Mouse (Mus musculus): ENCODE results near the gene Slc1a6. TPM values are rescaled to one million over a fixed set of nuclear protein-coding genes. Genes with fewer than 3 reads are reported as not detected.

Gene Slc1a6
- polyA plus RNA-seq, 1 experiment: not detected

GRCm38 (mm10) chr10:78748161-78748560 is 32.1 kb upstream of the Slc1a6 start:
- no peak for TF ChIP-seq USF1 (IDR thresholded peaks at IDR 0.05; ENCODE audit: low read depth)
- no peak for TF ChIP-seq MYOG (IDR thresholded peaks at IDR 0.05; ENCODE audit: control insufficient read depth, extremely low read depth, insufficient read length)
- TF ChIP-seq CTCF (IDR thresholded peaks at IDR 0.05; ENCODE audit: control insufficient read depth, insufficient read depth, insufficient read length): no peak
- no peak for TF ChIP-seq MAX (IDR thresholded peaks at IDR 0.05)
- no peak for TF ChIP-seq MYOD1 (IDR thresholded peaks at IDR 0.05; ENCODE audit: control insufficient read depth, insufficient read length, low read depth)
- TF ChIP-seq CEBPB (IDR thresholded peaks at IDR 0.05; ENCODE audit: low read depth): no peak
- TF ChIP-seq FOSL1 (IDR thresholded peaks at IDR 0.05; ENCODE audit: insufficient read depth, low read length, poor library complexity, severe bottlenecking): no peak
- H3K27me3 ChIP-seq (ENCODE audit: control insufficient read depth, insufficient read depth, insufficient read length): peaks cover 9% of the 10 kb centered on the region
- no peak overlapping the region for H3K4me3 ChIP-seq (ENCODE audit: insufficient read depth, poor library complexity, severe bottlenecking)
- H3ac ChIP-seq (ENCODE audit: control insufficient read depth, insufficient read length, low read depth): no peak overlapping the region
- H3K79me3 ChIP-seq (ENCODE audit: low read depth): no peaks in the 10 kb centered on the region
- H3K79me2 ChIP-seq (ENCODE audit: control insufficient read depth, insufficient read depth): no peaks in the 10 kb centered on the region
- no peaks in the 10 kb centered on the region for H3K36me3 ChIP-seq (ENCODE audit: control insufficient read depth, insufficient read depth)

- Histone ChIP-seq H3K27me3 (ENCODE audit: control insufficient read depth, insufficient read depth, insufficient read length) (peaks cover 9% of the 10 kb centered on the region), H3K79me2 (ENCODE audit: control insufficient read depth, insufficient read depth) (no peaks in the 10 kb centered on the region), H3K36me3 (ENCODE audit: control insufficient read depth, insufficient read depth) (no peaks in the 10 kb centered on the region), H3K4me3 (ENCODE audit: insufficient read depth, poor library complexity, severe bottlenecking) (no peak overlapping the region), H3K79me3 (ENCODE audit: low read depth) (no peaks in the 10 kb centered on the region), H3ac (ENCODE audit: control insufficient read depth, insufficient read length, low read depth) (no peak overlapping the region)
- TF ChIP-seq CEBPB (IDR thresholded peaks at IDR 0.05; ENCODE audit: low read depth): no peak
- TF ChIP-seq FOSL1 (IDR thresholded peaks at IDR 0.05; ENCODE audit: insufficient read depth, low read length, poor library complexity, severe bottlenecking): no peak
- TF ChIP-seq MYOG (IDR thresholded peaks at IDR 0.05; ENCODE audit: control insufficient read depth, extremely low read depth, insufficient read length): no peak
- TF ChIP-seq USF1 (IDR thresholded peaks at IDR 0.05; ENCODE audit: low read depth): no peak
Measured at GRCm38 (mm10) chr10:78748946-78749345, 31.4 kb upstream of the Slc1a6 start.

- no peaks in the 10 kb centered on the region for H3K79me2 ChIP-seq (ENCODE audit: control insufficient read depth, insufficient read depth)
- no peaks in the 10 kb centered on the region for H3K79me3 ChIP-seq (ENCODE audit: low read depth)
- H3K36me3 ChIP-seq (ENCODE audit: control insufficient read depth, insufficient read depth): no peaks in the 10 kb centered on the region
- peaks cover 9% of the 10 kb centered on the region for H3K27me3 ChIP-seq (ENCODE audit: control insufficient read depth, insufficient read depth, insufficient read length)
- H3K4me3 ChIP-seq (ENCODE audit: insufficient read depth, poor library complexity, severe bottlenecking): no peak within 1 kb of the TSS
- no peak within 1 kb of the TSS for H3ac ChIP-seq (ENCODE audit: control insufficient read depth, insufficient read length, low read depth)
- TF ChIP-seq MYOD1 (IDR thresholded peaks at IDR 0.05; ENCODE audit: control insufficient read depth, insufficient read length, low read depth) (no peak), MAX (IDR thresholded peaks at IDR 0.05) (no peak), FOSL1 (IDR thresholded peaks at IDR 0.05; ENCODE audit: insufficient read depth, low read length, poor library complexity, severe bottlenecking) (no peak), CEBPB (IDR thresholded peaks at IDR 0.05; ENCODE audit: low read depth) (no peak), MYOG (IDR thresholded peaks at IDR 0.05; ENCODE audit: control insufficient read depth, extremely low read depth, insufficient read length) (no peak), USF1 (IDR thresholded peaks at IDR 0.05; ENCODE audit: low read depth) (no peak), CTCF (IDR thresholded peaks at IDR 0.05; ENCODE audit: control insufficient read depth, insufficient read depth, insufficient read length) (no peak)
Measured at GRCm38 (mm10) chr10:78752452-78753191, 27.7 kb upstream of the Slc1a6 start, which contains the start of gene Ccdc105. Gene Ccdc105 (minus strand): TSS chr10:78753065.

- H3ac ChIP-seq (ENCODE audit: control insufficient read depth, insufficient read length, low read depth): no peak overlapping the region
- no peaks in the 10 kb centered on the region for H3K79me2 ChIP-seq (ENCODE audit: control insufficient read depth, insufficient read depth)
- no peak for TF ChIP-seq MYOD1 (IDR thresholded peaks at IDR 0.05; ENCODE audit: control insufficient read depth, insufficient read length, low read depth)
- peak; percentile 35 for TF ChIP-seq CTCF (IDR thresholded peaks at IDR 0.05; ENCODE audit: control insufficient read depth, insufficient read depth, insufficient read length)
- peaks cover 9% of the 10 kb centered on the region for H3K27me3 ChIP-seq (ENCODE audit: control insufficient read depth, insufficient read depth, insufficient read length)
- no peaks in the 10 kb centered on the region for H3K36me3 ChIP-seq (ENCODE audit: control insufficient read depth, insufficient read depth)
- H3K4me3 ChIP-seq (ENCODE audit: insufficient read depth, poor library complexity, severe bottlenecking): no peak overlapping the region
- no peaks in the 10 kb centered on the region for H3K79me3 ChIP-seq (ENCODE audit: low read depth)
Measured at GRCm38 (mm10) chr10:78756021-78756420, 24.3 kb upstream of the Slc1a6 start.

- no peaks in the 10 kb centered on the region for H3K36me3 ChIP-seq (ENCODE audit: control insufficient read depth, insufficient read depth)
- H3ac ChIP-seq (ENCODE audit: control insufficient read depth, insufficient read length, low read depth): no peak overlapping the region
- no peaks in the 10 kb centered on the region for H3K79me3 ChIP-seq (ENCODE audit: low read depth)
- H3K4me3 ChIP-seq (ENCODE audit: insufficient read depth, poor library complexity, severe bottlenecking): no peak overlapping the region
- H3K79me2 ChIP-seq (ENCODE audit: control insufficient read depth, insufficient read depth): no peaks in the 10 kb centered on the region
- H3K27me3 ChIP-seq (ENCODE audit: control insufficient read depth, insufficient read depth, insufficient read length): no peaks in the 10 kb centered on the region
- no peak for TF ChIP-seq CTCF (IDR thresholded peaks at IDR 0.05; ENCODE audit: control insufficient read depth, insufficient read depth, insufficient read length)
- no peak for TF ChIP-seq MYOD1 (IDR thresholded peaks at IDR 0.05; ENCODE audit: control insufficient read depth, insufficient read length, low read depth)
- TF ChIP-seq CEBPB (IDR thresholded peaks at IDR 0.05; ENCODE audit: low read depth): no peak
- no peak for TF ChIP-seq USF1 (IDR thresholded peaks at IDR 0.05; ENCODE audit: low read depth)
- TF ChIP-seq FOSL1 (IDR thresholded peaks at IDR 0.05; ENCODE audit: insufficient read depth, low read length, poor library complexity, severe bottlenecking): no peak
- TF ChIP-seq MAX (IDR thresholded peaks at IDR 0.05): no peak
- no peak for TF ChIP-seq MYOG (IDR thresholded peaks at IDR 0.05; ENCODE audit: control insufficient read depth, extremely low read depth, insufficient read length)
Measured at GRCm38 (mm10) chr10:78765570-78765969, 14.7 kb upstream of the Slc1a6 start.

- no peaks in the 10 kb centered on the region for H3K79me3 ChIP-seq (ENCODE audit: low read depth)
- TF ChIP-seq CEBPB (IDR thresholded peaks at IDR 0.05; ENCODE audit: low read depth) (no peak), MAX (IDR thresholded peaks at IDR 0.05) (no peak), CTCF (IDR thresholded peaks at IDR 0.05; ENCODE audit: control insufficient read depth, insufficient read depth, insufficient read length) (no peak), MYOG (IDR thresholded peaks at IDR 0.05; ENCODE audit: control insufficient read depth, extremely low read depth, insufficient read length) (no peak), USF1 (IDR thresholded peaks at IDR 0.05; ENCODE audit: low read depth) (no peak), FOSL1 (IDR thresholded peaks at IDR 0.05; ENCODE audit: insufficient read depth, low read length, poor library complexity, severe bottlenecking) (no peak), MYOD1 (IDR thresholded peaks at IDR 0.05; ENCODE audit: control insufficient read depth, insufficient read length, low read depth) (no peak)
- no peaks in the 10 kb centered on the region for H3K27me3 ChIP-seq (ENCODE audit: control insufficient read depth, insufficient read depth, insufficient read length)
- H3ac ChIP-seq (ENCODE audit: control insufficient read depth, insufficient read length, low read depth): no peak overlapping the region
- H3K79me2 ChIP-seq (ENCODE audit: control insufficient read depth, insufficient read depth): no peaks in the 10 kb centered on the region
- no peaks in the 10 kb centered on the region for H3K36me3 ChIP-seq (ENCODE audit: control insufficient read depth, insufficient read depth)
- no peak overlapping the region for H3K4me3 ChIP-seq (ENCODE audit: insufficient read depth, poor library complexity, severe bottlenecking)
Measured at GRCm38 (mm10) chr10:78775830-78776229, 4.5 kb upstream of the Slc1a6 start.
